9 mouse cellular contexts compared by ENCODE assay signal in genomic region chr2:22227308-22227707, GRCm38 (mm10). TPM values are rescaled to one million over a fixed set of nuclear protein-coding genes. Genes with fewer than 3 reads are reported as not detected.
A peak's percentile ranks its signal among the peaks of the same experiment; 100 is the strongest.
DNase-seq lines count a peak whose midpoint lies in the region; ATAC-seq and TF ChIP-seq lines count a peak whose summit lies in the region.
"Had no signal": no experiment of that assay in that cellular context is flagged by ENCODE, and none has a peak within 500 bp of the region (broad histone marks: within the 10 kb centered on the region; RNA-seq: fewer than 3 reads in every experiment).

Gene Myo3a (plus strand): TSS chr2:22227503.

- no peaks in the 10 kb centered on the region for H3K36me3 ChIP-seq in lung, embryonic 14.5 days (ENCODE audit: insufficient read depth)
- no peaks in the 10 kb centered on the region for H3K36me3 ChIP-seq in limb, embryonic 10.5 days

- H3K4me1 ChIP-seq in lung, embryonic 14.5 days (ENCODE audit: insufficient read depth), result no peaks in the 10 kb centered on the region
- no peaks in the 10 kb centered on the region for H3K4me1 ChIP-seq in lung, adult 2 months (ENCODE audit: control insufficient read depth, insufficient read depth, low read length)
- peaks cover 7% of the 10 kb centered on the region; the same call in 1 of the 2 replicates for H3K4me1 ChIP-seq in limb, embryonic 10.5 days

- TF ChIP-seq POLR2A in lung, adult 2 months (IDR thresholded peaks at IDR 0.05; ENCODE audit: borderline replicate concordance, extremely low read depth, low read depth, low read length), result no peak

- H3K9ac ChIP-seq in lung, embryonic 14.5 days, result no peak within 1 kb of the TSS

- H3K4me2 ChIP-seq in lung, embryonic 14.5 days, result peak within 1 kb of the TSS; percentile 54

- TF ChIP-seq CTCF in lung, embryonic 14.5 days (IDR thresholded peaks at IDR 0.05; ENCODE audit: low read depth), result no peak
- no peak for TF ChIP-seq CTCF in lung, adult 2 months (IDR thresholded peaks at IDR 0.05; ENCODE audit: insufficient read depth, low read length)

- H3K27me3 ChIP-seq in lung, embryonic 14.5 days (ENCODE audit: insufficient read depth, low read length), result no peaks in the 10 kb centered on the region
- H3K27me3 ChIP-seq in limb, embryonic 10.5 days (ENCODE audit: low read depth, poor library complexity, severe bottlenecking), result peaks cover 13% of the 10 kb centered on the region
- H3K27me3 ChIP-seq: Patski had no signal

- H3K4me3 ChIP-seq in lung, embryonic 14.5 days (ENCODE audit: low read depth, low read length), result peak within 1 kb of the TSS; percentile 14; the same call in 1 of the 2 replicates
- no peak within 1 kb of the TSS for H3K4me3 ChIP-seq in lung, adult 2 months (replicated peaks; ENCODE audit: extremely low read depth, low read depth, low read length)
- peak within 1 kb of the TSS; percentile 47 for H3K4me3 ChIP-seq in limb, embryonic 10.5 days

- no peak within 1 kb of the TSS for H3K27ac ChIP-seq in lung, embryonic 14.5 days (ENCODE audit: low read depth)
- H3K27ac ChIP-seq in limb, embryonic 10.5 days, result no peak within 1 kb of the TSS

- under 1% methylated on average over 21 of the region's 21 CpGs for WGBS in lung, embryonic 14.5 days
- 4% methylated on average over 21 of the region's 21 CpGs for WGBS in lung, adult 2 months
- 2% methylated on average over 21 of the region's 21 CpGs for WGBS in limb, embryonic 10.5 days

- ATAC-seq in lung, embryonic 14.5 days (ENCODE audit: insufficient read depth), result peak; percentile 75
- ATAC-seq in hematopoietic stem cell, adult 5-6 weeks (replicated peaks in 1 of 2; ENCODE audit: insufficient read depth in 1 of 2, low FRiP score in 2 of 2, low TSS enrichment in 1 of 2, low read depth in 1 of 2, poor library complexity in 2 of 2, severe bottlenecking in 2 of 2), result peak; percentile 17 to 42; a peak in 1 of 4 replicates
- ATAC-seq: Patski had no signal

- DNase-seq in lung, embryonic 14.5 days, result peak; percentile 2
- no peak for DNase-seq in lung, adult 2 months
- peak; percentile 33 for DNase-seq in limb, embryonic 10.5 days (ENCODE audit: low spot score)
- DNase-seq in retina, embryonic 14.5 days (ENCODE audit: low spot score), result peak; percentile 26
- DNase-seq in gastrocnemius, postnatal 10 days, result no peak
- DNase-seq in spleen, postnatal 10 days (ENCODE audit: low spot score in 2 of 2), result no peak
- DNase-seq in spleen, postnatal 36 days (ENCODE audit: low spot score in 2 of 2), result no peak

- no peaks in the 10 kb centered on the region for H3K9me3 ChIP-seq in lung, embryonic 14.5 days (ENCODE audit: low read depth, low read length)
- H3K9me3 ChIP-seq in limb, embryonic 10.5 days (replicated peaks), result no peaks in the 10 kb centered on the region

RNA-seq across cellular contexts. Expression of gene Myo3a, which starts in this region (rescaled TPM):
- 0.04 and 0.12 TPM in 2 replicates for polyA plus RNA-seq in lung, embryonic 14.5 days (2014; fragmentation: Nextera tagmentation; extraction: Ambion mirVana)
- not detected in 2 replicates for polyA plus RNA-seq in lung, adult 2 months (2012; rRNA removed)
- not detected in 2 replicates for total RNA-seq in hematopoietic stem cell, adult 5-6 weeks (2017)
- not detected in 2 replicates for polyA plus RNA-seq in limb, embryonic 10.5 days (2016; fragmentation: Nextera tagmentation; extraction: Ambion mirVana)
- not detected for total RNA-seq in gastrocnemius, postnatal 10 days (2021)
- polyA plus RNA-seq: Patski had no signal

Comparison
In these comparisons a context has a peak if more than half of its experiments do, and no peak if none do; other contexts are left out.
1. Peak in DNase-seq, ATAC-seq, H3K4me3 ChIP-seq and H3K4me2 ChIP-seq in lung, embryonic 14.5 days; RNA of the gene not detected or under 1 TPM.
2. Peak in ATAC-seq in hematopoietic stem cell, adult 5-6 weeks; RNA of the gene not detected or under 1 TPM.
3. Peak in DNase-seq and H3K4me3 ChIP-seq in limb, embryonic 10.5 days; RNA of the gene not detected or under 1 TPM.